Mouse (Mus musculus) CH12.LX (cell line): ENCODE data around the gene Klf5. TPM values are rescaled to one million over a fixed set of nuclear protein-coding genes. Genes with fewer than 3 reads are reported as not detected.

Source experiments
- DNase-seq: peaks from one replicate; pipeline ENCODE4 v3.0.0-alpha.2; 2013; ENCODE audit errors: extremely low read depth
- H3K27ac ChIP-seq: 2 replicates; pipeline ENCODE4 v1.5.1; 2012; ENCODE audit warnings: low read depth, mild to moderate bottlenecking, control low read depth, moderate library complexity; ENCODE audit not compliant: insufficient read depth
- H3K27me3 ChIP-seq: replicated peaks from 2 replicates; pipeline ENCODE3; 2012; ENCODE audit warnings: inconsistent platforms
- H3K36me3 ChIP-seq, 2 experiments: replicated peaks in 1 of 2; 2 replicates each; pipeline versions ENCODE3 to v1.6.1; 2012; ENCODE audit warnings: inconsistent platforms in 1 of 2, low read length in 1 of 2, mild to moderate bottlenecking in 1 of 2, mixed read lengths in 1 of 2, moderate library complexity in 1 of 2; ENCODE audit not compliant: control insufficient read depth in 1 of 2, insufficient read depth in 1 of 2
- H3K4me1 ChIP-seq, 2 experiments: 2 replicates each; pipeline ENCODE4 v1.6.1; 2012; ENCODE audit warnings: inconsistent platforms in 1 of 2, moderate library complexity in 1 of 2; ENCODE audit not compliant: insufficient read depth in 2 of 2, control insufficient read depth in 1 of 2
- H3K4me2 ChIP-seq: 2 replicates; pipeline ENCODE4 v1.6.1; 2012; ENCODE audit warnings: low read depth, mild to moderate bottlenecking, control low read depth; ENCODE audit not compliant: poor library complexity, insufficient read depth, severe bottlenecking
- H3K4me3 ChIP-seq, 3 experiments: fragments of 150-350 bp in 1 of 3; sonication (generic) in 1 of 3; replicated peaks in 1 of 3; 2 replicates each; pipeline versions ENCODE3 to v1.5.1; 2011 to 2012; ENCODE audit warnings: low read depth in 2 of 3, low read length in 2 of 3, mild to moderate bottlenecking in 2 of 3, moderate library complexity in 2 of 3, control low read depth in 1 of 3, improper control_type of control experiment in 1 of 3, inconsistent platforms in 1 of 3, mixed read lengths in 1 of 3; ENCODE audit not compliant: poor library complexity in 1 of 3
- H3K79me2 ChIP-seq: replicated peaks from 2 replicates; pipeline ENCODE4 v1.6.1; 2012; ENCODE audit warnings: mild to moderate bottlenecking, moderate library complexity; ENCODE audit not compliant: control insufficient read depth, poor library complexity, insufficient read depth, severe bottlenecking; ENCODE audit errors: extremely low read depth
- H3K9ac ChIP-seq: 2 replicates; pipeline ENCODE4 v1.6.1; 2012; ENCODE audit warnings: low read depth, mild to moderate bottlenecking, control low read depth, moderate library complexity; ENCODE audit not compliant: insufficient read depth
- H3K9me3 ChIP-seq: replicated peaks from 2 replicates; pipeline ENCODE3; 2012; ENCODE audit warnings: low read length, inconsistent platforms, mixed read lengths
- CHD1 ChIP-seq: IDR thresholded peaks from 2 replicates; pipeline ENCODE4 v1.6.1; 2012; ENCODE audit warnings: low read depth, low read length, improper control_type of control experiment, inconsistent platforms
- CHD2 ChIP-seq: IDR thresholded peaks from 2 replicates; pipeline ENCODE4 v1.6.1; 2011; ENCODE audit warnings: low read length, improper control_type of control experiment
- CTCF ChIP-seq, 2 experiments: IDR thresholded peaks in 1 of 2; conservative IDR thresholded peaks in 1 of 2; 2 replicates each; pipeline ENCODE4 v1.5.1; 2011 to 2012; ENCODE audit warnings: low read depth in 2 of 2, low read length in 2 of 2, improper control_type of control experiment in 1 of 2, inconsistent platforms in 1 of 2, mild to moderate bottlenecking in 1 of 2, moderate library complexity in 1 of 2
- E2F4 ChIP-seq: IDR thresholded peaks from 2 replicates; pipeline ENCODE4 v1.6.1; 2011; ENCODE audit warnings: low read depth, low read length, improper control_type of control experiment; ENCODE audit not compliant: insufficient replicate concordance
- ELF1 ChIP-seq: IDR thresholded peaks from 2 replicates; pipeline ENCODE4 v1.6.1; 2014; ENCODE audit warnings: low read depth, mild to moderate bottlenecking, inconsistent platforms, low read length, improper control_type of control experiment
- ETS1 ChIP-seq: conservative IDR thresholded peaks from 2 replicates; pipeline ENCODE4 v1.6.1; 2012; ENCODE audit warnings: low read depth, mild to moderate bottlenecking, inconsistent platforms, low read length, improper control_type of control experiment, moderate library complexity
- GABPA ChIP-seq: IDR thresholded peaks from 2 replicates; pipeline ENCODE4 v1.6.1; 2012; ENCODE audit warnings: low read depth, low read length, improper control_type of control experiment, inconsistent platforms; ENCODE audit not compliant: insufficient replicate concordance
- HCFC1 ChIP-seq: IDR thresholded peaks from 2 replicates; pipeline ENCODE4 v1.6.1; 2012; ENCODE audit warnings: low read depth, mild to moderate bottlenecking, inconsistent platforms, low read length, improper control_type of control experiment
- IRF4 ChIP-seq: IDR thresholded peaks from 2 replicates; pipeline ENCODE4 v1.6.1; 2014; ENCODE audit warnings: low read depth, mild to moderate bottlenecking, inconsistent platforms, low read length, improper control_type of control experiment
- JUND ChIP-seq: conservative IDR thresholded peaks from 2 replicates; pipeline ENCODE4 v1.6.1; 2011; ENCODE audit warnings: low read depth, low read length, improper control_type of control experiment
- KAT2A ChIP-seq: IDR thresholded peaks from 2 replicates; pipeline ENCODE4 v1.6.1; 2012; ENCODE audit warnings: low read length, improper control_type of control experiment, inconsistent platforms; ENCODE audit not compliant: insufficient replicate concordance
- MAFK ChIP-seq: IDR thresholded peaks from 2 replicates; pipeline ENCODE4 v1.6.1; 2011; ENCODE audit warnings: low read length, improper control_type of control experiment; ENCODE audit not compliant: insufficient replicate concordance
- MAX ChIP-seq: IDR thresholded peaks from 2 replicates; pipeline ENCODE4 v1.6.1; 2011; ENCODE audit warnings: low read length, improper control_type of control experiment
- MAZ ChIP-seq: IDR thresholded peaks from 2 replicates; pipeline ENCODE4 v1.6.1; 2012; ENCODE audit warnings: low read depth, mild to moderate bottlenecking, inconsistent platforms, low read length, improper control_type of control experiment, moderate library complexity
- MEF2A ChIP-seq: IDR thresholded peaks from 2 replicates; pipeline ENCODE4 v1.6.1; 2014; ENCODE audit warnings: low read depth, mild to moderate bottlenecking, inconsistent platforms, low read length, improper control_type of control experiment, borderline replicate concordance
- MYC ChIP-seq: IDR thresholded peaks from 2 replicates; pipeline ENCODE4 v1.6.1; 2011; ENCODE audit warnings: low read depth, mild to moderate bottlenecking, improper control_type of control experiment, low read length
- NELFE ChIP-seq: IDR thresholded peaks from 2 replicates; pipeline ENCODE4 v1.6.1; 2011; ENCODE audit warnings: low read depth, low read length, improper control_type of control experiment
- POLR2A ChIP-seq: IDR thresholded peaks from 2 replicates; pipeline ENCODE4 v1.6.1; 2011; ENCODE audit warnings: low read depth, mild to moderate bottlenecking, improper control_type of control experiment, low read length
- POLR2AphosphoS2 ChIP-seq: IDR thresholded peaks from 2 replicates; pipeline ENCODE4 v1.6.1; 2011; ENCODE audit warnings: low read depth, low read length, improper control_type of control experiment
- RCOR1 ChIP-seq: conservative IDR thresholded peaks from 2 replicates; pipeline ENCODE4 v1.6.1; 2012; ENCODE audit warnings: low read depth, mild to moderate bottlenecking, inconsistent platforms, low read length, improper control_type of control experiment
- TBP ChIP-seq: conservative IDR thresholded peaks from 2 replicates; pipeline ENCODE4 v1.6.1; 2011; ENCODE audit warnings: low read depth, low read length, improper control_type of control experiment
- UBTF ChIP-seq: IDR thresholded peaks from 2 replicates; pipeline ENCODE4 v1.6.1; 2012; ENCODE audit warnings: low read depth, mild to moderate bottlenecking, inconsistent platforms, low read length, improper control_type of control experiment, moderate library complexity
- USF2 ChIP-seq: conservative IDR thresholded peaks from 2 replicates; pipeline ENCODE4 v1.6.1; 2011; ENCODE audit warnings: low read depth, low read length, improper control_type of control experiment
- ZC3H11A ChIP-seq: IDR thresholded peaks from 2 replicates; pipeline ENCODE4 v1.6.1; 2012; ENCODE audit warnings: low read depth, mild to moderate bottlenecking, inconsistent platforms, low read length, improper control_type of control experiment
- ZKSCAN1 ChIP-seq: IDR thresholded peaks from 2 replicates; pipeline ENCODE4 v1.6.1; 2012; ENCODE audit warnings: low read depth, inconsistent platforms, low read length, improper control_type of control experiment, borderline replicate concordance
- ZMIZ1 ChIP-seq: IDR thresholded peaks from 2 replicates; pipeline ENCODE4 v1.6.1; 2012; ENCODE audit warnings: low read depth, mild to moderate bottlenecking, inconsistent platforms, low read length, improper control_type of control experiment
- dilution Hi-C: fragments of 300-500 bp; cut with MboI; formaldehyde crosslinking; loops from 2 replicates; pipeline ENCODE4 v1.14.3; 2020; ENCODE audit warnings: low sequenced_read_pairs; ENCODE audit not compliant: extremely low pct_unique_long_range_greater_than_20kb, extremely low pct_ligation_motif_present
- in situ Hi-C: fragments of 300-500 bp; cut with MboI; formaldehyde crosslinking; loops from 3 replicates; pipeline ENCODE4 v1.14.3; 2019; ENCODE audit warnings: low sequenced_read_pairs, low pct_ligation_motif_present, low pct_unique_long_range_greater_than_20kb, mixed read lengths
- polyA plus RNA-seq: library from polyadenylated mRNA; unstranded; fragments of >175 nt; gene quantifications from 2 replicates; pipeline ENCODE4 v1.2.1, GENCODE M21; 2012; ENCODE audit warnings: low read depth; ENCODE audit not compliant: insufficient read length
- total RNA-seq, 2 experiments: library from RNA; depleted of rRNA; stranded (reverse); fragments of 300-350 nt in 1 of 2; fragments of >200 nt in 1 of 2; gene quantifications; 2 replicates each; pipeline ENCODE4 v1.2.3; 2012 to 2014

Klf5 gene
- total and polyA plus RNA-seq, 3 experiments, result 0.08 TPM; not detected in 2

GRCm38 (mm10) chr14:99299022-99299481, 561 bp downstream of the Klf5 start:
- H3K4me1 ChIP-seq, result no peaks in the 10 kb centered on the region
- dilution Hi-C loops (no loop called here), in situ Hi-C loops (no loop called here)
- no peak overlapping the region for H3K27ac ChIP-seq
- peaks cover 13% of the 10 kb centered on the region for H3K9me3 ChIP-seq
- no peak for TF ChIP-seq POLR2A
- no peak for TF ChIP-seq TBP
- TF ChIP-seq POLR2AphosphoS2, result no peak
- no peak for TF ChIP-seq MAFK
- no peak for TF ChIP-seq RCOR1
- TF ChIP-seq ZMIZ1, result no peak
- no peak for TF ChIP-seq USF2
- TF ChIP-seq ETS1, result no peak
- no peak for TF ChIP-seq CHD1
- no peak for TF ChIP-seq CTCF (conservative IDR thresholded peaks at IDR 0.05 in 1 of 2, IDR thresholded peaks at IDR 0.05 in 1 of 2; ENCODE audit: low read depth in 2 of 2, low read length in 2 of 2)
- TF ChIP-seq ZC3H11A, result no peak
- no peak for TF ChIP-seq JUND
- TF ChIP-seq UBTF, result no peak
- 0 out of 2 replicates have a peak overlapping the region, but pooled peaks have one; percentile 10 for H3K9ac ChIP-seq
- H3K4me2 ChIP-seq, result peak overlapping the region; percentile 3; the same call in 1 of the 2 replicates
- peak overlapping the region in 1 of 3 experiments; percentile 60 for H3K4me3 ChIP-seq
- H3K36me3 ChIP-seq, result no peaks in the 10 kb centered on the region
- DNase-seq, result no peak
- no peaks in the 10 kb centered on the region for H3K27me3 ChIP-seq
- no peaks in the 10 kb centered on the region for H3K79me2 ChIP-seq

DNA sequence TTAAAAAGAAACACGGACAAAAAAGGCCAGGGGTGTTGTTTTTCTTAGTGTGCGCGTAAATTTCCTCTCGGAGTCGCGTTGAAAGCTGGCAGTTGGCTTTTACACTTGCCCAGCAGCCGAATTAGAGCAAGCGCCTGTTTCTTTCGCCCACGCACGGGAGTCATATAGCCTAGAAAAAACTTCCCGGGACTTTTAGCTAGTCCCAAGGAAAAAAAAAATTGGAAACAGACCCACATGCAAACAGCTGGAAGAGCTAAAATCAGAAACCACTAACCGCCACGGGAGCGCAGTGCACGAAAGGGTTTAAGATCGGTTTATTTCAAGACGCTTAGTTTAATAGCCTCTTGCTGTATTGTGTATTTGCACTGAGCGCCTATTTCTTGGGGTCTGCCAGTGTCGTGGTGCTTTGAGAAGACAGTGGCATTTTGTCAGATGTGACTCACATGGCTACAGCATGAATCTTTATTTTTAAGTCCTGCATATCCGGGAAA, 1.3 kb downstream of the Klf5 start:
- Histone ChIP-seq H3K4me3 (no peak overlapping the region), H3K27me3 (no peaks in the 10 kb centered on the region), H3K9me3 (peaks cover 13% of the 10 kb centered on the region), H3K4me2 (no peak overlapping the region; the same call in 1 of the 2 replicates), H3K79me2 (no peaks in the 10 kb centered on the region), H3K27ac (no peak overlapping the region), H3K4me1 (no peaks in the 10 kb centered on the region), H3K9ac (no peak overlapping the region), H3K36me3 (no peaks in the 10 kb centered on the region)
- TF ChIP-seq IRF4 (no peak), MAZ (no peak), GABPA (no peak), POLR2AphosphoS2 (no peak), HCFC1 (no peak), JUND (no peak), USF2 (no peak), MEF2A (no peak), POLR2A (no peak), E2F4 (no peak), TBP (no peak), KAT2A (no peak), ZMIZ1 (no peak), ELF1 (no peak), MAX (no peak), MYC (no peak), CHD2 (no peak), MAFK (no peak), ZKSCAN1 (no peak), NELFE (no peak)
- dilution Hi-C loops (no loop called here), in situ Hi-C loops (no loop called here)
- no peak for DNase-seq
